In the genomic region with DNA sequence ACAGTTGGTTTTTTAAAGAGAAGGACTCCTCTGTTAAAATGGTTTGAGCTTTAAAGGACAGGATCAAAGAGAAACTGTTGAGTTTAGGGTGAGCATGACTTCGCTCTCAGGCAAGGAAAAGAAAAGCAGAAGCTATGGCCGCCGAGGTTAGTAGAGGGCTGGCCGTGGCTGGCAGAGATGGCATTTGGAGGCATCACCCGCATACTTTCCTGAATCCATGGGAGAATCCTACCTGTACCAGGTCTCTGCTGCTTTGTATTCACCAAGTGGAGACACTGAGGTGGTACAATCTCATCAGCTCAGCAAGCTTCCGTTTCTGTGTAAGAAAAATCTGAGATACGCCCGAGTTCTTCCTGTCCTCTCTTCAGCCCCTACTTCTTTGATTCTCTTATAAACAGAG, we compare ENCODE assay signal across 18 mouse cellular contexts. TPM values are rescaled to one million over a fixed set of nuclear protein-coding genes. Genes with fewer than 3 reads are reported as not detected.
DNase-seq lines count a peak whose midpoint lies in the region; ATAC-seq and TF ChIP-seq lines count a peak whose summit lies in the region.
"Had no signal": no experiment of that assay in that cellular context is flagged by ENCODE, and none has a peak within 500 bp of the region (broad histone marks: within the 10 kb centered on the region; RNA-seq: fewer than 3 reads in every experiment).

No protein-coding gene starts in this region.

- H3K27me3 ChIP-seq in forebrain, embryonic 15.5 days: no peaks in the 10 kb centered on the region
- H3K27me3 ChIP-seq: CH12.LX; midbrain, embryonic 13.5 days had no signal

- peak; percentile 57 for ATAC-seq in activated CD4-positive, CD25-positive, alpha-beta regulatory T cell, adult 4 months
- peak; percentile 49 for ATAC-seq in megakaryocyte progenitor cell, adult 5-6 weeks (replicated peaks; ENCODE audit: poor library complexity)
- no peak for ATAC-seq in forebrain, embryonic 15.5 days (replicated peaks)
- ATAC-seq: liver, postnatal 0 days; midbrain, embryonic 13.5 days had no signal

- no peak for TF ChIP-seq POLR2A in lung, adult 2 months (IDR thresholded peaks at IDR 0.05; ENCODE audit: borderline replicate concordance, extremely low read depth, low read depth, low read length)

- H3K9me3 ChIP-seq in forebrain, embryonic 15.5 days: no peaks in the 10 kb centered on the region
- H3K9me3 ChIP-seq: forebrain, embryonic 12.5 days; limb, embryonic 10.5 days; midbrain, embryonic 13.5 days had no signal

- no peak for TF ChIP-seq CTCF in lung, adult 2 months (IDR thresholded peaks at IDR 0.05; ENCODE audit: insufficient read depth, low read length)

- H3K9ac ChIP-seq in forebrain, embryonic 15.5 days (replicated peaks): no peak overlapping the region
- H3K9ac ChIP-seq: forebrain, embryonic 12.5 days; liver, postnatal 0 days; midbrain, embryonic 13.5 days had no signal

- no peaks in the 10 kb centered on the region for H3K36me3 ChIP-seq in forebrain, embryonic 15.5 days
- H3K36me3 ChIP-seq: forebrain, embryonic 12.5 days; limb, embryonic 10.5 days; midbrain, embryonic 13.5 days had no signal

- peak; percentile 37 for DNase-seq in 416B (ENCODE audit: low read depth)
- DNase-seq in CD4-positive, CD25-positive, alpha-beta regulatory T cell, adult 2 months (ENCODE audit: low read depth, low spot score): peak; percentile 61
- DNase-seq in lung, postnatal 25 days (ENCODE audit: low spot score): no peak
- no peak for DNase-seq in lung, adult 2 months
- DNase-seq: adrenal gland, adult 8-10 months; cerebellum, adult 8-10 months; gastrocnemius, postnatal 14 days; kidney, adult 2 months; kidney, postnatal 25 days; liver, postnatal 0 days; lung, postnatal 4 days had no signal

- no peak overlapping the region for H3K27ac ChIP-seq in forebrain, embryonic 15.5 days (replicated peaks)
- H3K27ac ChIP-seq: forebrain, embryonic 12.5 days; limb, embryonic 10.5 days; midbrain, embryonic 13.5 days had no signal

- H3K4me3 ChIP-seq in forebrain, embryonic 15.5 days: no peak overlapping the region
- H3K4me3 ChIP-seq in lung, adult 2 months (replicated peaks; ENCODE audit: extremely low read depth, low read depth, low read length): no peak overlapping the region
- H3K4me3 ChIP-seq: forebrain, embryonic 12.5 days; limb, embryonic 10.5 days; midbrain, embryonic 13.5 days had no signal

- WGBS in forebrain, embryonic 15.5 days: 88% methylated on average over 8 of the region's 8 CpGs
- whole genome bisulfite sequencing in lung, adult 2 months: 52% methylated on average over 8 of the region's 8 CpGs

- no peaks in the 10 kb centered on the region for H3K4me1 ChIP-seq in forebrain, embryonic 15.5 days
- H3K4me1 ChIP-seq in lung, adult 2 months (ENCODE audit: control insufficient read depth, insufficient read depth, low read length): 0 out of 2 replicates have a peak, but pooled peaks cover 2% of the 10 kb centered on the region

- no peak overlapping the region for H3K4me2 ChIP-seq in forebrain, embryonic 15.5 days (replicated peaks)
- H3K4me2 ChIP-seq: forebrain, embryonic 12.5 days; midbrain, embryonic 13.5 days had no signal

RNA-seq across cellular contexts. Expression of gene Zfp281, which starts 44.4 kb away (rescaled TPM):
- polyA plus RNA-seq in activated CD4-positive, CD25-positive, alpha-beta regulatory T cell, adult 4 months (2017; shearing (Covaris generic)): 10 to 100 TPM; 19.3 to 22.6 TPM
- 23.7 and 25.4 TPM in 2 replicates for total RNA-seq in megakaryocyte progenitor cell, adult 5-6 weeks (2015)
- total RNA-seq in megakaryocyte progenitor cell, adult 5-6 weeks (2017): 18.9 and 20.5 TPM in 2 replicates
- polyA plus RNA-seq in forebrain, embryonic 15.5 days (2015; fragmentation: Nextera tagmentation; extraction: Ambion mirVana): 27.9 and 29.2 TPM in 2 replicates
- 3.6 and 4.6 TPM in 2 replicates for polyA plus RNA-seq in lung, adult 2 months (2012; rRNA removed)

Comparison
In these comparisons a context has a peak if more than half of its experiments do, and no peak if none do; other contexts are left out.
1. DNase-seq: peak in 416B (single experiment) and CD4-positive, CD25-positive, alpha-beta regulatory T cell, adult 2 months (single experiment); none in lung, postnatal 25 days (single experiment) and lung, adult 2 months (single experiment).